In the genomic region with DNA sequence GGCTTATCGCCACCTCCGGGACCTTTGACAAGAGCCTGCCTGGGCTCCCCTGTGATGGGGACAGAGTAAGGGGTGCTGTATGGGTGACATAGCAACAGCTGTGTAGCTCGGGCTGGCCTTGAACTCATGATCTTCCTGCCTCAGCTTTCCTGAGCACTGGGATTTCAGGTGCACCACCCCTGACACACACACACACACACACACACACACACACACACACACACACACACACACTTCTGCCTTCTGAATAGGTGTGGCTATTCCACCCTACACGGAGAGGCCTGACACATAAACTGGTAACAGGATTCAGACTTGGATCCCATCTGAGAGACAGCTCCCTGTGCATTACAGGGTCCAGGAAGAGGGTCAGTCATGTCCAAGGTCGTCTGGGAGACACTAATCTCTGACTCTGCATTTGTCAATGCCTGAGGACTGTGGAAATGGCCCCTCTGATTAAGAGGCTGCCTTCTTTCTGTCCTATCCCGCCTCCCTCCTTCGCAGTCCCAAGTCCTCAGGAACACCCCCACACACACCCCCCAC, we compare ENCODE assay signal across 8 mouse cellular contexts. TPM values are rescaled to one million over a fixed set of nuclear protein-coding genes. Genes with fewer than 3 reads are reported as not detected.
A peak's percentile ranks its signal among the peaks of the same experiment; 100 is the strongest.
DNase-seq lines count a peak whose midpoint lies in the region; ATAC-seq and TF ChIP-seq lines count a peak whose summit lies in the region.
"Had no signal": no experiment of that assay in that cellular context is flagged by ENCODE, and none has a peak within 500 bp of the region (broad histone marks: within the 10 kb centered on the region; RNA-seq: fewer than 3 reads in every experiment).

No protein-coding gene starts in this region.

- no peak overlapping the region for H3K9ac ChIP-seq in kidney, embryonic 15.5 days
- H3K9ac ChIP-seq in limb, embryonic 13.5 days = no peak overlapping the region; the same call in 1 of the 2 replicates
- H3K9ac ChIP-seq: liver, embryonic 14.5 days had no signal

- H3K4me3 ChIP-seq in kidney, embryonic 15.5 days (replicated peaks) = no peak overlapping the region
- no peak overlapping the region for H3K4me3 ChIP-seq in bone marrow, adult 2 months (replicated peaks; ENCODE audit: control insufficient read depth, low read depth, low read length)
- H3K4me3 ChIP-seq in limb, embryonic 13.5 days = no peak overlapping the region

- H3K36me3 ChIP-seq in kidney, embryonic 15.5 days = no peaks in the 10 kb centered on the region
- no peaks in the 10 kb centered on the region for H3K36me3 ChIP-seq in limb, embryonic 13.5 days

- no peak for TF ChIP-seq CTCF in bone marrow, adult 2 months (IDR thresholded peaks at IDR 0.05; ENCODE audit: control insufficient read depth, insufficient read depth, low read length)

- peak overlapping the region; percentile 44 for H3K4me2 ChIP-seq in kidney, embryonic 15.5 days
- peak overlapping the region; percentile 49 for H3K4me2 ChIP-seq in limb, embryonic 13.5 days (replicated peaks)

- no peak for DNase-seq in kidney, postnatal 14 days
- peak; percentile 31 for DNase-seq in CD4-positive helper T cell, adult 2 months (ENCODE audit: low read depth, low spot score)
- DNase-seq in adipocyte (ENCODE audit: low spot score) = no peak
- no peak for DNase-seq in urinary bladder, adult 2 months (ENCODE audit: low spot score)

- no peaks in the 10 kb centered on the region for H3K27me3 ChIP-seq in kidney, embryonic 15.5 days
- H3K27me3 ChIP-seq in limb, embryonic 13.5 days = no peaks in the 10 kb centered on the region

- H3K4me1 ChIP-seq in kidney, embryonic 15.5 days = peaks cover 51% of the 10 kb centered on the region
- H3K4me1 ChIP-seq in bone marrow, adult 2 months (ENCODE audit: control insufficient read depth, insufficient read depth, low read length) = peaks cover 10% of the 10 kb centered on the region
- H3K4me1 ChIP-seq in limb, embryonic 13.5 days = peaks cover 58% of the 10 kb centered on the region

- no peak for TF ChIP-seq POLR2A in bone marrow, adult 2 months (IDR thresholded peaks at IDR 0.05; ENCODE audit: borderline replicate concordance, control insufficient read depth, low read depth, low read length)

- no peaks in the 10 kb centered on the region for H3K9me3 ChIP-seq in kidney, embryonic 15.5 days (replicated peaks)
- H3K9me3 ChIP-seq in limb, embryonic 13.5 days = no peaks in the 10 kb centered on the region

- peak; percentile 12 for ATAC-seq in kidney, embryonic 15.5 days (replicated peaks; ENCODE audit: low FRiP score)
- 0 out of 2 replicates have a peak, but pooled peaks have one; percentile 12 for ATAC-seq in limb, embryonic 13.5 days (ENCODE audit: low FRiP score, low read depth)

- 45% methylated on average over 7 of the region's 7 CpGs for WGBS in kidney, embryonic 15.5 days
- WGBS in bone marrow, adult 2 months = 25% methylated on average over 7 of the region's 7 CpGs
- WGBS in limb, embryonic 13.5 days = 49% methylated on average over 7 of the region's 7 CpGs

- H3K27ac ChIP-seq in kidney, embryonic 15.5 days = peak overlapping the region; percentile 90
- H3K27ac ChIP-seq in bone marrow, adult 2 months (ENCODE audit: control insufficient read depth, insufficient read depth, low read depth, low read length, poor library complexity) = peak overlapping the region; percentile 4; the same call in 1 of the 2 replicates
- H3K27ac ChIP-seq in limb, embryonic 13.5 days = peak overlapping the region; percentile 73; the same call in 1 of the 2 replicates
- H3K27ac ChIP-seq: liver, embryonic 14.5 days had no signal

RNA-seq across cellular contexts. Expression of gene Dnajb12, which starts 29.5 kb away (rescaled TPM):
- 27.1 and 30.2 TPM in 2 replicates for polyA plus RNA-seq in kidney, embryonic 15.5 days (2015; fragmentation: Nextera tagmentation; extraction: Ambion mirVana)
- 15.4 and 20.5 TPM in 2 replicates for polyA plus RNA-seq in bone marrow, adult 2 months (2011; ENCODE audit: insufficient read depth, insufficient read length, low replicate concordance, missing spikeins)
- polyA plus RNA-seq in limb, embryonic 13.5 days (2015; fragmentation: Nextera tagmentation; extraction: Ambion mirVana) = 19.3 and 20.1 TPM in 2 replicates
- polyA plus RNA-seq in urinary bladder, adult 2 months (2012; rRNA removed) = 34.9 and 44.7 TPM in 2 replicates

RNA-seq across cellular contexts. Expression of gene Ddit4, which starts 42.8 kb away (rescaled TPM):
- polyA plus RNA-seq in kidney, embryonic 15.5 days (2015; fragmentation: Nextera tagmentation; extraction: Ambion mirVana) = 31.0 and 36.3 TPM in 2 replicates
- polyA plus RNA-seq in bone marrow, adult 2 months (2011; ENCODE audit: insufficient read depth, insufficient read length, low replicate concordance, missing spikeins) = 19.2 and 34.2 TPM in 2 replicates
- polyA plus RNA-seq in limb, embryonic 13.5 days (2015; fragmentation: Nextera tagmentation; extraction: Ambion mirVana) = 75.9 and 77.0 TPM in 2 replicates
- polyA plus RNA-seq in urinary bladder, adult 2 months (2012; rRNA removed) = 20.6 and 30.7 TPM in 2 replicates

Comparison
In these comparisons a context has a peak if more than half of its experiments do, and no peak if none do; other contexts are left out.
1. H3K27ac ChIP-seq: peak in every context shown above with its lines; median percentile 90 in kidney, embryonic 15.5 days; 73 in limb, embryonic 13.5 days; 4 in bone marrow, adult 2 months.